Mouse (Mus musculus) stomach, postnatal 0 days (tissue): ENCODE measurements around the gene Dio1. TPM values are rescaled to one million over a fixed set of nuclear protein-coding genes. Genes with fewer than 3 reads are reported as not detected.
A peak's percentile ranks its signal among the peaks of the same experiment; 100 is the strongest.

Experiments
- ATAC-seq: fragments of 200-750 bp; cut with Nextera tagmentation; 2 replicates; pipeline ENCODE4 v1.8.0; 2017; ENCODE audit not compliant: low FRiP score, low TSS enrichment
- DNase-seq: peaks from one replicate; pipeline ENCODE4 v3.0.0-alpha.2; 2016; ENCODE audit warnings: low spot score
- H3K27ac ChIP-seq: fragments of 300-500 bp; sonication (generic); replicated peaks from 2 replicates; pipeline ENCODE4 v1.5.1; 2014; ENCODE audit warnings: mild to moderate bottlenecking, control low read depth
- H3K27me3 ChIP-seq: fragments of 300-500 bp; sonication (generic); 2 replicates; pipeline ENCODE4 v1.6.1; 2014; ENCODE audit warnings: low read length; ENCODE audit not compliant: control insufficient read depth, insufficient read depth
- H3K36me3 ChIP-seq: fragments of 300-500 bp; sonication (generic); 2 replicates; pipeline ENCODE4 v1.6.1; 2014; ENCODE audit warnings: low read length, mixed read lengths; ENCODE audit not compliant: control insufficient read depth, insufficient read depth
- H3K4me1 ChIP-seq: fragments of 300-500 bp; sonication (generic); replicated peaks from 2 replicates; pipeline ENCODE4 v1.6.1; 2014; ENCODE audit warnings: antibody characterized with exemption; ENCODE audit not compliant: control insufficient read depth, insufficient read depth
- H3K4me2 ChIP-seq: fragments of 300-500 bp; sonication (generic); replicated peaks from 2 replicates; pipeline ENCODE4 v1.6.1; 2014; ENCODE audit warnings: low read depth, mild to moderate bottlenecking, control low read depth, moderate library complexity
- H3K4me3 ChIP-seq: fragments of 300-500 bp; sonication (generic); 2 replicates; pipeline ENCODE4 v1.5.1; 2014; ENCODE audit warnings: low read depth, low read length, control low read depth
- H3K9ac ChIP-seq: fragments of 300-500 bp; sonication (generic); 2 replicates; pipeline ENCODE4 v1.6.1; 2014; ENCODE audit warnings: mild to moderate bottlenecking, low read length, control low read depth, mixed read lengths
- H3K9me3 ChIP-seq: fragments of 300-500 bp; sonication (generic); 2 replicates; pipeline ENCODE4 v1.6.1; 2016; ENCODE audit warnings: low read length; ENCODE audit not compliant: control insufficient read depth
- CTCF ChIP-seq: IDR thresholded peaks from 2 replicates; pipeline ENCODE4 v1.5.1; 2016; ENCODE audit warnings: antibody characterized with exemption, low read depth, mild to moderate bottlenecking, moderate library complexity
- EP300 ChIP-seq: optimal IDR thresholded peaks from 2 replicates; pipeline ENCODE3; 2016; ENCODE audit warnings: antibody characterized with exemption
- WGBS: fragments of 180-500 bp; shearing (Covaris S2); extraction: QIAGEN DNeasy Blood & Tissue Kit; methylation state at CpG from one replicate; pipeline ENCODE4 v1.1.7; 2014; 5-methylcytosine and 5-hydroxymethylcytosine counted together
- polyA plus RNA-seq: library from polyadenylated mRNA; unstranded; fragments of >200 nt; fragmentation: Nextera tagmentation; extraction: Ambion mirVana; gene quantifications from 2 replicates; pipeline ENCODE4 v1.2.1, GENCODE M21; 2015

The Dio1 gene
- polyA plus RNA-seq, 1 experiment from 2014 or later, result 0.93 TPM

DNA sequence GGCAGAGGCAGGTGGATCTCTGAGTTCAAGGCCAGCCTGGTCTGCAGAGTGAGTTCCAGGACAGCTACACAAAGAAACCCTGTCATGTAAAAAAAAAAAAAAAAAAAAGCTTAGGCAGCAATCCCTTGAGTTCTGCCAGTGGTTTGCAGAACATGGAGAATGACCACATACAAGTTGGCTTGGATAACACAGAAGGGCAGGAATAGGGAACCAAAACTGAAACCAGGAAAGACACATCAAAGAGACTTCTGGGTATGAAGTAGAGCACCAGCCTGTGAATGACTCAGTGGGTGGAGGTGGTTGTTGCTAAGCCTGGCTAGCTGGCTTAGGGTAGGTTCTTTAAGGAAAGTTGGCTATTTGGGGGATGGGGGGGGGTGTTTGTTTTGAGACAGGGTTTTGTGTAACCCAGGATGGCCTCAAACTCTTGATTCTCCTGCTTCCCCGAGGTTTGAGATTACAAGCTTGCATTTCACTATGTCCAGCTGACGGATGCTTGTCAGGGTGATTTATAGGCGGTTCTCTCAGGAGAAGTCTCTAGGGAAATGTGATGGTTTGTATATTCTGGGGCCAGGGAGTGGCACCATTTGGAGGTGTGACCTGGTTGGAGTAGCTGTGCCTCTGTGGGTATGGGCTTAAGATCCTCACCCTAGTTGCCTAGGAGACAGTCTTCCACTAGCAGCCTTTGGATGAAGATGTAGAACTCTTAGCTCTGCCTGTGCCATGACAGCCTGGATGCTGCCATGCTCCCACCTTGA, 21.3 kb downstream of the Dio1 start:
- no peaks in the 10 kb centered on the region for H3K4me1 ChIP-seq
- TF ChIP-seq CTCF (no peak), EP300 (no peak)
- H3K27me3 ChIP-seq, result no peaks in the 10 kb centered on the region
- no peaks in the 10 kb centered on the region for H3K36me3 ChIP-seq
- no peak for DNase-seq
- H3K4me2 ChIP-seq, result no peak overlapping the region
- ATAC-seq, result peak; percentile 70
- no peaks in the 10 kb centered on the region for H3K9me3 ChIP-seq
- no peak overlapping the region for H3K9ac ChIP-seq
- H3K4me3 ChIP-seq, result no peak overlapping the region
- 56% methylated on average over 3 of the region's 3 CpGs for WGBS
- no peak overlapping the region for H3K27ac ChIP-seq

DNA sequence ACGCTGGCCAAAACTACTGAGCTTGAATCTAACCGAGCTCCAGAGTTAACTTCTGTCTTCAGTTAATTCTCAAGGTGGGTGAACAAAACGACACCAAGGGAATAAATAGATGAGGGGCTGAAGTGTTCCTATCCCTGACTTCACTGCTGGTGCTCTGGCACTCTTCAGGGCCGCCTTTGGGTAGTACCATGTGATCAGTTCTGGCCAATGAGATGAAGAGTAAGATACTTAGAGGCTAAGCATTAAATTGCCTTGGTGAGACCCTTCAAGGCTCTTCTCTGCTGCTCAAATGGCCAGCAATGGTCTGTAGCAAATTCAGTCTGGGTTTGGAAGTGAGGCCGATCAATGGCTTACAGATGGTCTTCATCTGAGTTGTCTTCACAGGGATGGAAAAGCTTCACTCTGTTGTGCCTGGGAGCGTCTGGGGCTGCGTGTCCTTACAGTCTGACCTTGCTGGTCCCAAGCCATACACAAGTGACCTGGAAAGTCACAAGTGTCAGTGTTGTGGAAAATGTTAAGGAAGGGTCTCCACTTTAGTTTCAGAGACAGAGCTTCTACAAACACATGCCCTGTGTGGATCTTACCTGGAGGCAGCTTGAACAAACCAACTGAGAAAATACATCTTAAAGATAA, 26.0 kb downstream of the Dio1 start:
- Histone ChIP-seq H3K9ac (no peak overlapping the region), H3K36me3 (no peaks in the 10 kb centered on the region), H3K27ac (no peak overlapping the region), H3K9me3 (no peaks in the 10 kb centered on the region), H3K4me2 (no peak overlapping the region), H3K4me1 (no peaks in the 10 kb centered on the region), H3K27me3 (no peaks in the 10 kb centered on the region), H3K4me3 (no peak overlapping the region)
- 83% methylated on average over 7 of the region's 7 CpGs for WGBS
- TF ChIP-seq CTCF, result no peak
- no peak for TF ChIP-seq EP300
- DNase-seq (no peak), ATAC-seq (no peak)

DNA sequence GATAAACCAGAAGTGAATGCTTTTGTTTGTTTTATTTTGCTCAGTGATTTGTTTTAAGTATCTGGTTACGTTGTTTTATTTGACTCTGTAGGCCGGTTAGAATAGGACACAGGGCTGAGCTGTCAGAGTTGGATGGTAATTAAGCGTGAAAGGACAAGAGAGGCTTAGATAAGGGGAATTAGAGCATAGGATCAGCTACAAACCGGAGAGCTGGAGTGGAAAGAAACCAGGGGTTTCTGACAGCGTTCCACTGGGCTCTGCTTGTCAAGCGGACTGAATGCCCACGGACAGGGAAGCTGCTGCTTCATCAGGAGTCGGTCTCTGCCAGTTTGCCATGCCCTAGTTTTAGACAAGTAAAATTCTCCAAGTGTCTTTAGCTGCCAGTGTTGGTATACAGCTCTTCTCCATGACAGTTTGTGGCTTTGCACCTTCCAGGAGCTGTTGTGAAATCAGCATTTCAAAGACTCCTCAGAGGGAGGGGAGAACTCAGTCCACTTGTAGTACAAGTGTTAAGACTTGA, 28.7 kb downstream of the Dio1 start:
- Histone ChIP-seq H3K9ac (no peak overlapping the region), H3K9me3 (no peaks in the 10 kb centered on the region), H3K4me1 (no peaks in the 10 kb centered on the region), H3K36me3 (no peaks in the 10 kb centered on the region), H3K27ac (no peak overlapping the region), H3K27me3 (no peaks in the 10 kb centered on the region), H3K4me3 (no peak overlapping the region), H3K4me2 (no peak overlapping the region)
- WGBS, result 44% methylated on average over 8 of the region's 8 CpGs
- ATAC-seq (no peak), DNase-seq (no peak)
- no peak for TF ChIP-seq EP300
- no peak for TF ChIP-seq CTCF

- DNase-seq (no peak), ATAC-seq (no peak)
- no peak for TF ChIP-seq CTCF
- no peak for TF ChIP-seq EP300
These were observed 32.5 kb downstream of the Dio1 start for GRCm38 (mm10) chr4:107274511-107274910.

DNA sequence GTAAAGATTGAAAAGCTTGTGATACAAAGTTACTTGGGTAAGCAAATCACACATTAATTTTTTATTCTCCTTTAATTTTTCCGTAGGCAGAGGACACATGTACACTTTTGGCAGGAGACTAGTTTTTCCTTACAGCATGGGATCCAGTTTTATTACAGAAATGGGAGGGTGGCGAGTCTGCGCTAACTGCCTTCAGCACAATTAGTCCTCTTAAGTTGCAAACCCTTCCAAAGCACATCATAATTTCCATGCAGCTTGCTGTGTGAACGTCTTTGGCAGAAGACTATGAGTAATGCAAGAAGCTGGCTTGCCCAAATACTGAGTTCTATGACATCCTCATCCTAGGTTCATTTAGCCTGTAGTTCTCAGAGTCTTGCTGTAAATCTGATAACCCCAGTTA, 33.3 kb downstream of the Dio1 start:
- Histone ChIP-seq H3K9me3 (no peaks in the 10 kb centered on the region), H3K36me3 (no peaks in the 10 kb centered on the region), H3K27ac (no peak overlapping the region), H3K4me2 (no peak overlapping the region), H3K4me1 (no peaks in the 10 kb centered on the region), H3K4me3 (no peak overlapping the region), H3K27me3 (no peaks in the 10 kb centered on the region), H3K9ac (no peak overlapping the region)
- ATAC-seq (no peak), DNase-seq (no peak)
- WGBS, result 73% methylated on average over 4 of the region's 4 CpGs
- TF ChIP-seq CTCF (no peak), EP300 (no peak)

More at GRCm38 (mm10) chr4:107274511-107274910, 32.5 kb downstream of the Dio1 start:
- Histone ChIP-seq H3K27me3 (no peaks in the 10 kb centered on the region), H3K4me1 (no peaks in the 10 kb centered on the region), H3K9ac (no peak overlapping the region), H3K9me3 (no peaks in the 10 kb centered on the region), H3K27ac (no peak overlapping the region), H3K4me3 (no peak overlapping the region), H3K36me3 (no peaks in the 10 kb centered on the region), H3K4me2 (no peak overlapping the region)
- 61% methylated on average over 5 of the region's 5 CpGs for WGBS

GRCm38 (mm10) chr4:107260001-107260400, 47.0 kb downstream of the Dio1 start:
- Histone ChIP-seq H3K4me3 (no peak overlapping the region), H3K9me3 (no peaks in the 10 kb centered on the region), H3K36me3 (no peaks in the 10 kb centered on the region), H3K4me2 (no peak overlapping the region), H3K9ac (no peak overlapping the region), H3K4me1 (no peaks in the 10 kb centered on the region), H3K27ac (no peak overlapping the region), H3K27me3 (no peaks in the 10 kb centered on the region)
- ATAC-seq (no peak), DNase-seq (no peak)
- 34% methylated on average over 4 of the region's 4 CpGs for WGBS
- TF ChIP-seq CTCF (no peak), EP300 (no peak)
